16 mouse cellular contexts compared by ENCODE assay signal in genomic region chr14:105980324-105980680, GRCm38 (mm10).
DNase-seq lines count a peak whose midpoint lies in the region; ATAC-seq and TF ChIP-seq lines count a peak whose summit lies in the region.
"Had no signal": no experiment of that assay in that cellular context is flagged by ENCODE, and none has a peak within 500 bp of the region (broad histone marks: within the 10 kb centered on the region; RNA-seq: fewer than 3 reads in every experiment).

No protein-coding gene starts in this region.

- no peak; the same call in 1 of the 2 replicates for ATAC-seq in lung, embryonic 14.5 days (ENCODE audit: insufficient read depth)
- no peak for ATAC-seq in stomach, embryonic 15.5 days (ENCODE audit: insufficient read depth, low FRiP score, low read depth)
- ATAC-seq: activated CD4-positive, CD25-positive, alpha-beta regulatory T cell, adult 4 months had no signal

- H3K79me2 ChIP-seq in heart, adult 2 months (replicated peaks; ENCODE audit: control insufficient read depth, insufficient read depth, low read length) = no peaks in the 10 kb centered on the region

- H3K9ac ChIP-seq in heart, adult 2 months (ENCODE audit: low read depth, low read length) = no peak overlapping the region
- H3K9ac ChIP-seq in lung, embryonic 14.5 days = no peak overlapping the region
- H3K9ac ChIP-seq in stomach, embryonic 15.5 days = no peak overlapping the region
- H3K9ac ChIP-seq: forebrain, postnatal 0 days; hindbrain, embryonic 12.5 days; liver, embryonic 13.5 days had no signal

- H3K36me3 ChIP-seq in heart, adult 2 months (ENCODE audit: control insufficient read depth, insufficient read depth, low read length) = no peaks in the 10 kb centered on the region
- no peaks in the 10 kb centered on the region for H3K36me3 ChIP-seq in lung, embryonic 14.5 days (ENCODE audit: insufficient read depth)
- H3K36me3 ChIP-seq in stomach, embryonic 15.5 days = no peaks in the 10 kb centered on the region
- H3K36me3 ChIP-seq in forebrain, embryonic 10.5 days (replicated peaks) = no peaks in the 10 kb centered on the region
- H3K36me3 ChIP-seq: hindbrain, embryonic 12.5 days; liver, embryonic 13.5 days had no signal

- no peak overlapping the region for H3K4me3 ChIP-seq in heart, adult 2 months
- no peak overlapping the region for H3K4me3 ChIP-seq in lung, embryonic 14.5 days (ENCODE audit: low read depth, low read length)
- H3K4me3 ChIP-seq in embryonic fibroblast, embryonic 13.5 days (ENCODE audit: insufficient read depth, low read length) = no peak overlapping the region
- H3K4me3 ChIP-seq in stomach, embryonic 15.5 days (replicated peaks) = no peak overlapping the region
- H3K4me3 ChIP-seq in forebrain, embryonic 10.5 days = no peak overlapping the region
- H3K4me3 ChIP-seq: hindbrain, embryonic 12.5 days; liver, embryonic 13.5 days had no signal

- intact Hi-C loops in heart, adult 2 months (cut with DNase I) = no loop called here

- no peak for DNase-seq in heart, adult 2 months
- DNase-seq in heart, adult 11 months = no peak
- DNase-seq in lung, embryonic 14.5 days = peak; percentile 23
- no peak for DNase-seq in lung, postnatal 4 days
- no peak for DNase-seq in right cerebral cortex, postnatal 14 days
- no peak for DNase-seq in forebrain, embryonic 10.5 days (ENCODE audit: extremely low spot score, low spot score)
- DNase-seq: cerebellum, adult 11 months; cerebellum, postnatal 25 days; liver, embryonic 13.5 days; right cerebral cortex, adult 18-20 months had no signal

- no peak for TF ChIP-seq POLR2A in heart, adult 2 months (IDR thresholded peaks at IDR 0.05; ENCODE audit: insufficient read depth, low read depth, low read length)
- TF ChIP-seq POLR2A in embryonic fibroblast, embryonic 13.5 days (IDR thresholded peaks at IDR 0.05; ENCODE audit: low read depth, low read length) = no peak

- H3K9me3 ChIP-seq in lung, embryonic 14.5 days (ENCODE audit: low read depth, low read length) = no peaks in the 10 kb centered on the region
- H3K9me3 ChIP-seq in stomach, embryonic 15.5 days = no peaks in the 10 kb centered on the region
- H3K9me3 ChIP-seq in forebrain, embryonic 10.5 days = no peaks in the 10 kb centered on the region; the same call in 1 of the 2 replicates
- H3K9me3 ChIP-seq: hindbrain, embryonic 12.5 days; liver, embryonic 13.5 days had no signal

- 53% methylated on average over 5 of the region's 5 CpGs for WGBS in heart, adult 2 months
- 24% methylated on average over 5 of the region's 5 CpGs for WGBS in lung, embryonic 14.5 days
- 30% methylated on average over 5 of the region's 5 CpGs for whole genome bisulfite sequencing in stomach, embryonic 15.5 days
- WGBS in forebrain, embryonic 10.5 days = 54% methylated on average over 5 of the region's 5 CpGs

- no peaks in the 10 kb centered on the region for H3K4me1 ChIP-seq in heart, adult 2 months (ENCODE audit: control insufficient read depth, insufficient read depth, low read length)
- H3K4me1 ChIP-seq in lung, embryonic 14.5 days (ENCODE audit: insufficient read depth) = peaks cover 12% of the 10 kb centered on the region; the same call in 1 of the 2 replicates
- H3K4me1 ChIP-seq in embryonic fibroblast, embryonic 13.5 days (ENCODE audit: control insufficient read depth, insufficient read depth, low read length) = peaks cover 6% of the 10 kb centered on the region; the same call in 1 of the 2 replicates
- H3K4me1 ChIP-seq in stomach, embryonic 15.5 days = peaks cover 5% of the 10 kb centered on the region; the same call in 1 of the 2 replicates
- peaks cover 18% of the 10 kb centered on the region for H3K4me1 ChIP-seq in forebrain, embryonic 10.5 days
- H3K4me1 ChIP-seq: hindbrain, embryonic 12.5 days; liver, embryonic 13.5 days had no signal

- TF ChIP-seq EP300 in heart, adult 2 months (IDR thresholded peaks at IDR 0.05; ENCODE audit: insufficient read depth, low read depth, low read length) = no peak

- H3K27me3 ChIP-seq in heart, adult 2 months (ENCODE audit: control insufficient read depth, insufficient read depth, low read length) = no peaks in the 10 kb centered on the region
- H3K27me3 ChIP-seq in lung, embryonic 14.5 days (ENCODE audit: insufficient read depth, low read length) = no peaks in the 10 kb centered on the region
- no peaks in the 10 kb centered on the region for H3K27me3 ChIP-seq in stomach, embryonic 15.5 days (replicated peaks)
- no peaks in the 10 kb centered on the region for H3K27me3 ChIP-seq in forebrain, embryonic 10.5 days (ENCODE audit: poor library complexity, severe bottlenecking)
- H3K27me3 ChIP-seq: CH12.LX; hindbrain, embryonic 12.5 days; liver, embryonic 13.5 days had no signal

- H3K4me2 ChIP-seq in lung, embryonic 14.5 days = no peak overlapping the region
- 0 out of 2 replicates have a peak overlapping the region, but pooled peaks have one; percentile 25 for H3K4me2 ChIP-seq in stomach, embryonic 15.5 days
- H3K4me2 ChIP-seq: hindbrain, embryonic 12.5 days; liver, embryonic 13.5 days had no signal

- H3K27ac ChIP-seq in heart, adult 2 months = peak overlapping the region; percentile 50
- H3K27ac ChIP-seq in lung, embryonic 14.5 days (ENCODE audit: low read depth) = peak overlapping the region; percentile 48; the same call in 1 of the 2 replicates
- H3K27ac ChIP-seq in embryonic fibroblast, embryonic 13.5 days (ENCODE audit: insufficient read depth, low read length) = peak overlapping the region; percentile 73
- H3K27ac ChIP-seq in stomach, embryonic 15.5 days = peak overlapping the region; percentile 88; the same call in 1 of the 2 replicates
- H3K27ac ChIP-seq in forebrain, embryonic 10.5 days = no peak overlapping the region
- H3K27ac ChIP-seq: hindbrain, embryonic 12.5 days; liver, embryonic 13.5 days had no signal

- no peak for TF ChIP-seq CTCF in heart, adult 2 months (IDR thresholded peaks at IDR 0.05)
- TF ChIP-seq CTCF in lung, embryonic 14.5 days (IDR thresholded peaks at IDR 0.05; ENCODE audit: low read depth) = no peak
- no peak for TF ChIP-seq CTCF in embryonic fibroblast, embryonic 13.5 days (IDR thresholded peaks at IDR 0.05; ENCODE audit: borderline replicate concordance, insufficient read depth, low read length)
